Mouse (Mus musculus) forebrain, postnatal 0 days (tissue): ENCODE measurements around the gene Cux1. TPM values are rescaled to one million over a fixed set of nuclear protein-coding genes. Genes with fewer than 3 reads are reported as not detected.

ENCODE experiments used
- ATAC-seq: fragments of 200-750 bp; cut with Nextera tagmentation; 2 replicates; pipeline ENCODE4 v1.8.0; 2017; ENCODE audit warnings: mild to moderate bottlenecking, moderate library complexity
- DNase-seq: peaks from one replicate; pipeline ENCODE4 v3.0.0-alpha.2; 2015
- H3K27ac ChIP-seq: fragments of 300-500 bp; sonication (generic); 2 replicates; pipeline ENCODE4 v1.5.1; 2014; ENCODE audit warnings: low read depth, mild to moderate bottlenecking, antibody characterized with exemption, low read length, moderate library complexity, mixed read lengths
- H3K27me3 ChIP-seq: fragments of 300-500 bp; sonication (generic); 2 replicates; pipeline ENCODE4 v1.6.1; 2014; ENCODE audit warnings: mild to moderate bottlenecking, low read length, mixed read lengths; ENCODE audit not compliant: insufficient read depth
- H3K36me3 ChIP-seq: fragments of 300-500 bp; sonication (generic); 2 replicates; pipeline ENCODE4 v1.6.1; 2014; ENCODE audit warnings: mild to moderate bottlenecking, moderate library complexity; ENCODE audit not compliant: insufficient read depth
- H3K4me1 ChIP-seq: fragments of 300-500 bp; sonication (generic); 2 replicates; pipeline ENCODE4 v1.6.1; 2014; ENCODE audit warnings: antibody characterized with exemption; ENCODE audit not compliant: insufficient read depth
- H3K4me2 ChIP-seq: fragments of 300-500 bp; sonication (generic); 2 replicates; pipeline ENCODE4 v1.6.1; 2014; ENCODE audit warnings: low read depth, mild to moderate bottlenecking, moderate library complexity
- H3K4me3 ChIP-seq: fragments of 300-500 bp; sonication (generic); 2 replicates; pipeline ENCODE4 v1.5.1; 2014; ENCODE audit warnings: low read depth, low read length, mixed read lengths
- H3K9ac ChIP-seq: fragments of 300-500 bp; sonication (generic); 2 replicates; pipeline ENCODE4 v1.6.1; 2014; ENCODE audit warnings: mild to moderate bottlenecking
- H3K9me3 ChIP-seq: fragments of 300-500 bp; sonication (generic); 2 replicates; pipeline ENCODE4 v1.6.1; 2016; ENCODE audit warnings: low read length
- CTCF ChIP-seq: sonication (generic); IDR thresholded peaks from 2 replicates; pipeline ENCODE4 v1.5.1; 2016; ENCODE audit warnings: antibody characterized with exemption, control low read depth, low read depth
- WGBS: fragments of 180-500 bp; shearing (Covaris S2); extraction: QIAGEN DNeasy Blood & Tissue Kit; methylation state at CpG from one replicate; pipeline ENCODE4 v1.1.7; 2014; 5-methylcytosine and 5-hydroxymethylcytosine counted together
- polyA plus RNA-seq: library from polyadenylated mRNA; unstranded; fragments of >200 nt; fragmentation: Nextera tagmentation; extraction: Ambion mirVana; gene quantifications from 2 replicates; pipeline ENCODE4 v1.2.1, GENCODE M21; 2015
- total RNA-seq: library from RNA; depleted of rRNA; stranded (reverse); fragments of >200 nt; gene quantifications from 2 replicates; pipeline ENCODE4 v1.2.3, GENCODE M21; 2014

The Cux1 gene
- total and polyA plus RNA-seq, 2 experiments from 2014 or later: 86.0 to 141 TPM

GRCm38 (mm10) chr5:136396699-136397098 is 170.6 kb downstream of the Cux1 start:
- Histone ChIP-seq H3K36me3 (no peaks in the 10 kb centered on the region), H3K9ac (no peak overlapping the region), H3K4me2 (no peak overlapping the region), H3K4me1 (no peaks in the 10 kb centered on the region), H3K4me3 (no peak overlapping the region), H3K27ac (no peak overlapping the region), H3K27me3 (no peaks in the 10 kb centered on the region), H3K9me3 (no peaks in the 10 kb centered on the region)
- no peak for TF ChIP-seq CTCF
- WGBS: 100% methylated on average over 1 of the region's 1 CpGs
- DNase-seq (no peak), ATAC-seq (no peak)

DNA sequence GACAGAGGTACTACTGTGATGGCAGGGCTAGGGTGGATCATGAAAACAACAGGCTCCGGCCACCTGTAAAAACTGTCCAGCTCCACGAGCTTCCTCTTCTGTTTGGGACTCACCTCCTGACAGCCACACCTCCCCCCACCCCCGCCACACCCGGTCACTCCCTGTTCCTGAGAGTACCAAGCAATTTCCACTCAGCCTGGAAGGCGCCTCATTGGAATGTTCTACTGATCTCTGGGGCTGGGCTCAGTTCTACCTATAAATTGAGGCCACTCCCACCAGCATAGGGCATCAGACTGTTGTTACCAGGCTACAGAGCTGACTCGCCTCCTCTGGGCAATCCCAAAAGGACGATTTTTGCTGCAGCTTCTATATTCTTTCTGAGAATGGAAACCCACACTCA is 171.0 kb downstream of the Cux1 start:
- Histone ChIP-seq H3K27ac (no peak overlapping the region), H3K4me2 (no peak overlapping the region), H3K4me1 (no peaks in the 10 kb centered on the region), H3K36me3 (no peaks in the 10 kb centered on the region), H3K9ac (no peak overlapping the region), H3K9me3 (no peaks in the 10 kb centered on the region), H3K27me3 (no peaks in the 10 kb centered on the region), H3K4me3 (no peak overlapping the region)
- WGBS: 83% methylated on average over 7 of the region's 7 CpGs
- ATAC-seq: no peak
- no peak for DNase-seq
- TF ChIP-seq CTCF: no peak

- no peak overlapping the region for H3K4me2 ChIP-seq
- no peak overlapping the region for H3K27ac ChIP-seq
- no peak overlapping the region for H3K9ac ChIP-seq
- H3K36me3 ChIP-seq: no peaks in the 10 kb centered on the region
- no peak for TF ChIP-seq CTCF
- H3K9me3 ChIP-seq: no peaks in the 10 kb centered on the region
- H3K4me3 ChIP-seq: no peak overlapping the region
- ATAC-seq (no peak), DNase-seq (no peak)
- 78% methylated on average over 3 of the region's 3 CpGs for WGBS
- H3K4me1 ChIP-seq: no peaks in the 10 kb centered on the region
- no peaks in the 10 kb centered on the region for H3K27me3 ChIP-seq
These were observed 171.6 kb downstream of the Cux1 start for GRCm38 (mm10) chr5:136395600-136396195.

DNA sequence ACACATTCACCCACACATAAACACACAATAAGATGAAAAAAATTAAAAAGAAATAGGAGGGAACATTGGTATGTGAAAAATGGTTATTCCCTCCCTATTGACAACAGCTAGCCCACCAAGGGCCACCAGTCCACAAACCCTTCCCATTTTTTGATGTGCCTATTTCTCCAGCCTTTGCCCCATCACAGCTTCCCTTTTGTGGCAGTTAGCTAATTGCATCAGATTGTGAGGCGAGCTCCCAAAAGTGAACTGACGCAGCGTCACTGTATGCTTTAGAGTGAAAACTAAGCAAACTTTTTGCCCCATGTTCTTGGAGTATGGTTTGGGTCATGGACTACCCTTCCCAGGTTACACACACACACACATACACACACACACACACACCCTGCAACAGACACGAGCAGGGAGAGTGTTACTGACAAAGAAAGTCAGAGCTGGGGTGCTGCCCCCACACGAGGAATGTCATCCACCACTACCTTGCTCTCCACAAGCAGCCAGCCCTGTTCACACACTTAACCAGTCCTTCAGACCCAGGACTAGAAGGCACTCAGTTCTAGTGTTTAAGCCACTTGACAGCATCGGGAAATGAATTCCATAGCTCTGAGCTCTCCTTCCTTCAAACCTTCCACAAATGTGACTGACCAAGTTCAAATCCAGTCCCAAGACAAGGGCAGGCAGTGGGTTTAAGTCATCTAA is 172.6 kb downstream of the Cux1 start:
- H3K36me3 ChIP-seq: no peaks in the 10 kb centered on the region
- no peak for TF ChIP-seq CTCF
- H3K9me3 ChIP-seq: no peaks in the 10 kb centered on the region
- H3K27me3 ChIP-seq: no peaks in the 10 kb centered on the region
- ATAC-seq: no peak
- no peak overlapping the region for H3K4me2 ChIP-seq
- no peaks in the 10 kb centered on the region for H3K4me1 ChIP-seq
- H3K9ac ChIP-seq: no peak overlapping the region
- no peak overlapping the region for H3K27ac ChIP-seq
- no peak overlapping the region for H3K4me3 ChIP-seq
- DNase-seq: no peak
- WGBS: 85% methylated on average over 6 of the region's 6 CpGs

- Histone ChIP-seq H3K27ac (no peak overlapping the region), H3K27me3 (no peaks in the 10 kb centered on the region), H3K36me3 (no peaks in the 10 kb centered on the region), H3K4me1 (no peaks in the 10 kb centered on the region), H3K9me3 (no peaks in the 10 kb centered on the region), H3K9ac (no peak overlapping the region), H3K4me3 (no peak overlapping the region), H3K4me2 (no peak overlapping the region)
- WGBS: 91% methylated on average over 2 of the region's 2 CpGs
- ATAC-seq: no peak
- TF ChIP-seq CTCF: no peak
- DNase-seq: no peak
These were observed 173.7 kb downstream of the Cux1 start for GRCm38 (mm10) chr5:136393621-136394020.

DNA sequence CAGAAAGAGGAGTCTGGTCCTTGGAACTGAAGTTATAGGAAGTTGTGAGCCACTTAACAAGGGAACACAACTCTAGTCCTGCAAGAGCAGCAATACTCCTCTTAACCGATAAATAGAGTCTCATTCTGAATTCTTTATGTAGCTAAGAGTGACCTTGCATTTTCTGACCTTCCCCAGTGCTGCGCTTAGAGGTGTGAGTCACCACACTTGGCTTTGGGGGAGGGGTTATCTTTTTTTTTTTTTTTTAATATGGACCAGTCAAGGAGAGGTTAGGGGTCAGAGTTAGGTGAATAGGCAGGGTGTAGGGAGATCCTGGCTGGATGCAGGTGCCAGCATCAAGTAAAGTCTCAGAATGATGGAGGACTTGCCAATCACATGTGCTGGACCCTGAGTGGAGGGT is 180.5 kb downstream of the Cux1 start:
- H3K27me3 ChIP-seq: no peaks in the 10 kb centered on the region
- no peak overlapping the region for H3K4me2 ChIP-seq
- no peaks in the 10 kb centered on the region for H3K36me3 ChIP-seq
- 93% methylated on average over 2 of the region's 2 CpGs for WGBS
- H3K9me3 ChIP-seq: no peaks in the 10 kb centered on the region
- no peak overlapping the region for H3K9ac ChIP-seq
- ATAC-seq (no peak), DNase-seq (no peak)
- no peak overlapping the region for H3K4me3 ChIP-seq
- TF ChIP-seq CTCF: no peak
- peaks cover 3% of the 10 kb centered on the region; the same call in 1 of the 2 replicates for H3K4me1 ChIP-seq
- no peak overlapping the region for H3K27ac ChIP-seq

DNA sequence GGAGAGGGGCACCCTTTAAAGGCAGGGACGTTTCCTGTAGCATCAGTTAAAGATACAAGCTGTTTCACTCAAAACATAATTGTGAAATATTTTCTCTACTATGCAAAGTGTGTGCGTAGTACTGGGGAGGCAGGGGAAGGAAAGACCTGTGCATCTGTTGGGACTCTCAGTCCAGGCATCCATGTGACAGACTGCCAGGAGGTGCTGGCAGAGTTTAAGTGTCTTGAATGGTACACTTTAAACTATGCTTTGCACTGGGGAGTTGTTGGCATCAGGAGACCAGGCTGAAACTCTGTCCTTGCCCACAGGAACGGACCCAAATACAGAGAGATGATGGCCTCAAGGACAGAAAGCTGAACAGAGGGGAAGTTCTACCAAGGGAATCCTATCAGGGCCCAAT is 182.1 kb downstream of the Cux1 start:
- Histone ChIP-seq H3K4me1 (peaks cover 4% of the 10 kb centered on the region; the same call in 1 of the 2 replicates), H3K27ac (no peak overlapping the region), H3K36me3 (no peaks in the 10 kb centered on the region; the same call in 1 of the 2 replicates), H3K9me3 (no peaks in the 10 kb centered on the region), H3K9ac (no peak overlapping the region), H3K4me2 (no peak overlapping the region), H3K27me3 (no peaks in the 10 kb centered on the region), H3K4me3 (no peak overlapping the region)
- no peak for TF ChIP-seq CTCF
- no peak for ATAC-seq
- 53% methylated on average over 3 of the region's 3 CpGs for WGBS
- no peak for DNase-seq
